Mouse (Mus musculus) T-helper 1 cell (primary cell): ENCODE data around the gene Psmd9.

Experiments used
- in situ Hi-C: fragments of 300-600 bp; cut with MboI, MseI; formaldehyde crosslinking; loops from one replicate; pipeline ENCODE4 v1.15.1; 2025; ENCODE audit warnings: high pct_unique_total_duplicates

Gene Psmd9

DNA sequence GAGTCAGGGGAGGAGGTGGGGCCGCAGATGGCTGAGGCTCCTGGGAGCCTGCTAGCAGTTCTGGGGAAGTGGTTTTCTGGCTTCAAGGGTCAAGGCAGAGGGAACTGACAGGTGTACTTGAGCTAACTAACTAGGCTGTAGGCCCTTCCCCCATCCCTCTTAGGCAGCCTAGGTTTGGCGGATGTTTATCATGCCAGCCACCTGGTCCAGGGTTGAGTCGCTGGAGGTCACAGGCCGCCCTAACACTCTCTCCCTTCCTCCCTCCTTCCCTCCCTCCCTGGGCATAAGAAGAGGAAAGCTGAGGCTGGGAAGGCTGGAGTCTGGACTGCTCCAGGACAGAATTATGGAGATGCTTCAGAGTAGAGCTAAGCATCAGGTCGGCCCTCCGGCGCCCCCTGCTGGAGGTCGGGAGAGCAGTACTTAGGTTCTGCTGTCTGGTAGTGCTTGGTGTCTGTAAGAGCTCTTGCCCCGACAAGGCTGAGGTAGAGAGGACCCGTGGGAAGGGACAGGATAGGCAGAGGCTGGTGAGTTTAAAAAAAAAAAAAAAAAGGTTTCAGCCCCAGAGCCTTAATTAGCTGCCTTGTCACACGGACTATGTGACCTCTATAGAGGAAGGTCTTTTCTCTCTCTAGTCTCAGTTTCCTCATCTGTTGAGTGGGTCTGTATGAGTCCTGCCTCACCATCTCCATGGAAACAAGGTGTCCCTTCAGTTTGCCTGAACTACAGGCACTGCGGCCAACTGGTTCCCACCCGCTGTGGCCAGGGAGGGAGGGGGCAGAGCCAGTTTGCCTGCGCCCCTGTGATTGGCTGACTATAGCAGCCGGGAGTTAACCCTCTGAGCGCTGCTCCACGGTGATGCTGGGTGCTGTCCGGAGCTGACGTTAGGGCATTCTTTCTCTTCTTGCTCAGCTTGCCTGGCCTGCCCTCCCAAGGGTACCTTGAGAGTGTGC lies 19.5 kb upstream of the Psmd9 start:
- in situ Hi-C loops = loop anchor here (10.0 kb wide), 2 partner anchors 165 to 1705 kb away; partner anchors contain the start of gene Kdm2b

DNA sequence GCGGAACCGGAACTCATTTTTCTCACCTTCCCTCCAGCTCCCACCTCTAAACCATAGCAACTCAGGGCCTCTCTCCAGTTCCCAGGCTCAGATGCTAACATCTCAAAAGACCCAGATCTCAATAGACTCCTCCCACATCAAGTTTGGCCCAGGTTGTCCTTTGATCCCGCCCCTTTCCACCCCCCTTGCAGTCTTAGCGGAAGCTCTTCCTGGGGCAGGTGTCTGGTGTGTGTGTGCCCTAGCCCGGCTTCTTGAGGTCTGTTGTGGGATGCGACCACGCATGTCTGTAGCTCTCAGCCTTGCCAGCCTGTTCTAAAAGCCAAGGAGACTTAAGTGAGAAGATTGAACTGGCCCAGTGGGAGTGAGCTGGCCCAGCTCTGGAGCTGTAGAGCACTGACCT lies 18.6 kb upstream of the Psmd9 start:
- in situ Hi-C loops = no loop called here

DNA sequence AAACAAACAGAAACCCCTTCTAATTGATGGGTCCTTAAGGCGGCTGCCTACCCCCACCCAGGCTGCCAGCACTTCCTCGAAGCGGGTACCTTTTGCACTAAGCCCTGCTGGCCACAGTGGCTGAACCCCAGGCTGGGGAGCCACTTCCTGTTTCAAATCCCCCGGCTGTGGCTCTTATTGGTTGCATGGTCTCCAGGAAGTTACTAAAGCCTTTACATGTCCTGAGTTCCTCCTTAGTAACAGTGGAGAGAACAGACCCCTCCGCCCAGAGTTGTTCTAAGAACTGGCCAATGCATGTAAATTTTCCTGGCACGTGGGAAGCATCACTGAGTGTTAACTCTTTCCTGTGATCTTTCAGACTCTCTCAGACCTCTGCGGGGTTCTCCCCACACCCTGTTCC lies 18.1 kb upstream of the Psmd9 start:
- in situ Hi-C loops = no loop called here

DNA sequence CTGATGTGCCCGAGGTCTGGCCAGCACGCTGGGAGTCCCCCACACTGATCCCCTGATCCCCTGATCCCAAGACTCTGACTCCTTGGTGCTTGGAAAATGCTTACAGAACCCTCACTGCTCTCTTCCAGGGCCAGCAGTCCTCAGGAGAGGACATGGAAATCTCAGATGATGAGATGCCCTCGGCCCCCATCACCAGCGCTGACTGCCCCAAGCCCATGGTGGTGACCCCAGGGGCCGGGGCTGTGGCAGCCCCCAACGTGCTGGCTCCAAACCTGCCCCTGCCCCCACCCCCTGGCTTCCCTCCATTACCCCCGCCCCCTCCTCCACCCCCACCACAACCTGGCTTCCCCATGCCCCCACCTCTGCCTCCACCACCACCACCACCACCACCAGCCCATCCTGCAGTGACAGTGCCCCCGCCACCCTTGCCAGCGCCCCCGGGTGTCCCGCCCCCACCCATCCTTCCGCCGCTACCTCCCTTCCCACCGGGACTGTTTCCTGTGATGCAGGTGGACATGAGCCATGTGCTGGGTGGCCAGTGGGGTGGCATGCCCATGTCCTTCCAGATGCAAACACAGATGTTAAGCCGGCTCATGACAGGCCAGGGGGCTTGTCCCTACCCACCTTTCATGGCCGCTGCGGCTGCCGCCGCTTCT lies 17.4 kb upstream of the Psmd9 start:
- in situ Hi-C loops = no loop called here

DNA sequence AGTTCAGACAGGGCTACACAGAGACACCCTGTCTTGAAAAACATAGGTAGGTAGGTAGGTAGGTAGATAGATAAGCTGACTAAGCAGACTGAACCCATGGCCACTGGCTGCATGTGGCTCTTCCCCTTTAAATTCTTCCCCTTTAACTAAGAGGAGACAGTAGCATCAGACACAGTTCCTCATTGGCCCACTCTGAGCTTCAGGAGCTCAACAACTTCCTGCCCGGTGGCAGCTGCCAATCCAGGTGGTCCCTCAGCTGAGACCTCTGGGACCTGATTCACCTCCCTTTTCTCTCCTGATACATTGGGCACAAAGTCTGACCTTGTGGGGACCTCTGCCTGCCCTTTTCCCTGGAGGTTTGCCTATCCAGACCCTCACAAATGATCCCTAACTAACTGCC lies 16.3 kb upstream of the Psmd9 start:
- in situ Hi-C loops = no loop called here

DNA sequence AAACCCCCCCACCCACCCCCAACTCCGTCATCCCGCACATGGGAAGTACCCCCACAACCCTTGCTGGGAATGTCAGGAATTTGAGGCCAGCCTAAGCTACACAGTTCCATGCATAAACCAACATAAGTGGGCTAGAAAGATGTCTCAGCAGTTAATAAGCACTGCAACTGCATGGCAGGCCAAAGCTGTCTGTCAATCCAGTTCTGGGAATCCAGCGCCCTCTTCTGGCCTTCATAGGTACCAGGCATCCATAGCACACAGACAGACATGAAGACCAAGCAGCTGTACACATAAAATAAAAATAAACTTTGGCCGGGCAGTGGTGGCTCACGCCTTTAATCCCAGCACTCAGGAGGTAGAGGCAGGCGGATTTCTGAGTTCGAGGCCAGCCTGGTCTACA lies 13.8 kb upstream of the Psmd9 start:
- in situ Hi-C loops = no loop called here

DNA sequence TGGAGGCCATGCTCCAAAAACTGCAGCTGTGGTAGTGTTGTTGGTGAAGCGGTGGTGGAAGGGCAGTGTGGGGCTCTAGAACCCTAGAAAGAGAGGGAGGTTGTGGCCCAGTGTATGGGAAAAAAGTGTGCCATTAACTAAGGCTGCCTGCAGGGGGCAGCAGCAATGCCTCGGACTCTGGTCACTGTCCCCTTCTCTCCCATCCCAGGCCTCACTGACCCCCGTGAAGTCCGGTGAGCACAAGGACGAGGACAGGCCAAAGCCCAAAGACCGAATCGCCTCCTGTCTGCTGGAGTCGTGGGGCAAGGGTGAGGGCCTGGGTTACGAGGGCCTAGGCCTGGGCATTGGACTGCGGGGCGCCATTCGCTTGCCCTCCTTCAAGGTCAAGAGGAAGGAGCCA lies 12.4 kb upstream of the Psmd9 start:
- in situ Hi-C loops = no loop called here

DNA sequence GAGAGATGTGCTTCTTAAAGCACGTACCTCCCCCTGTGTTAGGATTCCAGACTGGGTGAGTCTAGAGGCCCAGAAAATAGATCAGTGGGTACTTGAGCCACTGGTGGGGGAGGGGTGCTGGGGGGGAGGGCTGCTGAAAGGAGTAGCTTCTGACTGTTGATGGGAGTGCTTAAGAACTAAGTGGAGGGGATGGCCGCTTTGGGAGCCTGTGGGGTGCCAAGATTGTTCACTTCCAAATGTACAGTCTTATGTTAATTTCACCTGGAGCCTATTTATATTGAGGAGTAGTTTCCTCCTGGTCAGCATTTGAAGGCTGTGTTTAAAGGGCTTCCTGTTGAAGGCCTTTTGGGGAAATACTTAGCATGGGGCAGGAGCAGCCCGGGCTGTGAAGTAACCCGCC lies 11.2 kb upstream of the Psmd9 start:
- in situ Hi-C loops = no loop called here

DNA sequence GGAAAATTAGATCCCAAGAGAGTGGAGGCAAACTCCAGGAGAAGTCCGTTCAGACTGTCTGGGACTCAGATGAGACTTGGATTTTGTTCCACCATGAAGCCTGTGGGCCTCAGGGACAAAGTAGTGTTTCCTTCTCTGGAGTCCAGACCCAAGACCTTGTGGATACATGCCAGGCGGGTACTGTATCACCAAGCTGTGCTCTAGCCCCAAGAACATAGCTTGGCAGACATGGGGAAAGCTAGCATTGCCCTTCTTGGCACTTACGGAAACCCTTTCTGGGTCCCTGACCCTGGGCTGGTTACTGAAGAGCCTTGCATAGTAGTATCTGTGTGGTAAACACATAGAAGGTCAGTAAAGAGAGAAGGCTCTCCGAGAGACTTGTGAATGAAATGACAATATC lies 9.8 kb upstream of the Psmd9 start:
- in situ Hi-C loops = no loop called here

DNA sequence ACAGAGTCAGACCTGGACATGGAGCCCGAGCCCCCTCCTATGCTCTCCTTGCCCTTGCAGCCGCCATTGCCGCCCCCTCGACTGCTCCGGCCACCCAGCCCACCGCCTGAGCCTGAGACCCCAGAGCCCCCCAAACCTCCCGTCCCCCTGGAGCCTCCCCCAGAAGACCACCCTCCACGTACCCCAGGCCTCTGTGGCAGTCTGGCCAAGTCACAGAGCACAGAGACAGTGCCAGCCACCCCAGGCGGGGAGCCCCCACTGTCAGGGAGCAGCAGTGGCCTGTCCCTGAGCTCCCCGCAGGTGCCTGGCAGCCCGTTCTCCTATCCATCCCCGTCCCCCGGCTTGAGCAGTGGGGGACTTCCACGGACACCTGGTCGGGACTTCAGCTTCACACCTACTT lies 9.3 kb upstream of the Psmd9 start:
- in situ Hi-C loops = no loop called here

DNA sequence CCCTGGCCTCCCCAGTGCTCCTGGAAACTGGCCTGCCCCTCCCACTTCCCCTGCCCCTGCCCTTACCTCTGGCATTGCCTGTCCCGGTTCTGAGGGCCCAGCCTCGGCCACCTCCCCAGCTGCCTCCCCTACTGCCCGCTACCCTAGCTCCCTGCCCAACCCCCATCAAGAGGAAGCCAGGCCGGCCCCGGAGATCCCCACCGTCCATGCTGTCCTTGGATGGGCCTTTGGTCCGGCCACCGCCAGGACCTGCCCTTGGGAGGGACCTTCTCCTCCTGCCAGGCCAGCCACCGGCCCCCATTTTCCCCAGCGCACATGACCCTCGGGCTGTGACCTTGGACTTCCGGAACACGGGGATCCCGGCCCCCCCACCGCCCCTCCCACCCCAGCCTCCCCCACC lies 8.9 kb upstream of the Psmd9 start:
- in situ Hi-C loops = no loop called here

DNA sequence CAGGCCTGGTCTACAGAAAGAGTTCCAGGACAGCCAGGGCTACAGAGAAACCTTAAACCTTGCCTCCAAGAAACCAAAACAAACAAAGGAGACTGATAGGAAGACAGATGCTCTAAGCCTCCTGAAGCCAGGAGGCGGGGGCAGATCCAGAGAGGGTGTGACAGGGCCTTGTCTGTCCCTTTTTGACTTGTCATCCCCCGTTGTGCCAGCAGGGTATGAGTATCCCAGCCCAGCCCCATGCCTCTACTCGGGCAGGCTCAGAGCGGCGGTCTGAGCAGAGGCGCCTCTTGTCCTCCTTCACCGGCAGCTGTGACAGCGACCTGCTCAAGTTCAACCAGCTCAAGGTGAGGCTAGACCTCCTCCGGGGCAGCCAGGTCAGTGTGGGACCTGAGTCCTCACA lies 6.3 kb upstream of the Psmd9 start:
- in situ Hi-C loops = no loop called here

DNA sequence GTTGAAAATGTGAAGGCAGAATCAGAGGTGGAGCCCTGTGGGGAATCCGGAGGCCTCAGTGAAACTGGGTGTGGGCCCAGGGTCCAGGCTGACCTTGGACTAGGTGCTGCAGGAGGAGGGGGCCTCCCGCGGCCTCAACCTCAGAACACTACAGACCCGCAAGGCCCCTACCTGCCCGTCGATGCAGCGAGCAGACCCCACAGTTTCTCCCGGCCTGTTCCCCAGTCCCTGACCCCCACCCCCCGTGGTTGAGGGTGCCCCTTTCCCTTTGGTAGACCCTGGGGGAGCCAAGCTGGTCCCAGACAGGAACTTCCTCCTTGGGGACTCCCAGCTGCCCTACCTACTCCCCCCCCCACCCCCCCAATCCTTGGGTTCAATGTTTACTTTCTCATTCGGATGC lies 2.8 kb upstream of the Psmd9 start:
- in situ Hi-C loops = no loop called here

DNA sequence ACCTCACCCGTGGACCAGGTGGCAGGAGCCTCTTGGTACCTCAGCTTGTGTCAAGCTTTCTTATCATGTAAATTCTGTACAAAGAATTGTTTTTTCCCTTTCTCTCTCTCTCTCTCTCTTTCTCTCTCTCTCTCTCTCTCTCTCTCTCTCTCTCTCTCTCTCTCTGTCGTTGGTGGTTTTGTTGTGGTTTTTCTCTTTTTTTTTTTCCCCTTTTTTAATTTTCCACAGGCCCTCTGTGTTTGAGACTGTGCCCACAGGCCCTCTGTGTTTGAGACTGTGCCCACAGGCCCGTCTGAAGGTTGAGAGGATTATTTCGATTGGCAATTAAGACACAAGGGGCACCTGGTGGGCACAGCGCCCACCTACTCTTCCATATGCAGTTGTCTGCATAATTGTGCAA lies 1.6 kb upstream of the Psmd9 start:
- in situ Hi-C loops = no loop called here

DNA sequence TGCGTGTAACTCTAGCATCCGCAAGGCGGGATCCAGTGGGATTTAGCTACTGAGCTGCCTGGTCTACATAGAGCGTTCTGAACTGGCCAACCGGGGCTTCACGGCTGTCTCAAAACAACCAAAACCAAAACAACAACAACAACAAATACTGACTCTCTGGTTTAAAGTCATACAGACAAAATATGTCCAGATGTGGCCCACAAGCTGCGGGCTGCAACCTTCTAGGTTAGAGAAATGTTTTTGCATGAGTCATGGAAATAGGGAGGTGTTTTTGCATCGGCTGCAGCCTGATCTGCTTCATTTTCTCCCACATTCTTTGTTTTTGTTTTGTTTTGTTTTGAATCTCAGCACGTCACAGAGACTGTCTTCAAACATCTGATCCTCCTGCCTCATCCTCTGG lies 1.2 kb downstream of the Psmd9 start:
- in situ Hi-C loops = loop anchor here (5.0 kb wide), 2 partner anchors 48 to 108 kb away; no protein-coding TSS in a partner anchor

DNA sequence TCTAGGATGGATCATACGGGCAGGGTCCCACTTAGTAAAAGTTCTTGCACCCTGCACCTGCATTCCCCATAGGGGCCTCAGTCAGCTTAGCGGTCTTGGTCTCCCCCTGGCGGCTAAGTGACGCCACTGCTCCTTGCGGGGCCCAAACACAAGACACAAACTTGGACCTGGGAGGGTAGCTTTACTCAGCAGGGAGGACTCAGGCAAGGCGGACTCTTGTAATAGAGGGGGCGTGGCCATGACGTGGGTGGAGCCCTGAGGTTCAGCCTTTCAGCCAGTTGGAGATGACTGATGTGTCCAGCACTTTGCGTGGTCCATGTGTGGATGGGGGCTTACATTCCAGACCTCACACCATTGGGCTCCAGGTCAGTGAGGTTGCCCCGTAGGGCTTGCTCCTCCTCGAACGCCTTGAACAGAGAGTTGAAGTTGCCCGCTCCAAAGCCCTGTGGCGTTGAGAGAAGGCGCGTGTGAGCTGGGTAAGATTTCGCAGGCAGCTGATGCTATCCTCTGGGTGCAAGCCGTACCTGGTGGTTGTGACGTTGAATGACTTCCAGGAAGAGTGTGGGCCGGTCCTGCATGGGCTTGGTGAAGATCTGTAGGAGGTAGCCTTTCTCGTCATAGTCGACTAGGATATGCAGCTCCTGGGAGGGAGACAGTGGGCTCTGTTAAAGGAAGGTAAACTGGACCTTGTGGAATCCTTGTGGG lies 2.6 kb downstream of the Psmd9 start:
- in situ Hi-C loops = loop anchor here (5.0 kb wide), 2 partner anchors 49 to 109 kb away; no protein-coding TSS in a partner anchor

DNA sequence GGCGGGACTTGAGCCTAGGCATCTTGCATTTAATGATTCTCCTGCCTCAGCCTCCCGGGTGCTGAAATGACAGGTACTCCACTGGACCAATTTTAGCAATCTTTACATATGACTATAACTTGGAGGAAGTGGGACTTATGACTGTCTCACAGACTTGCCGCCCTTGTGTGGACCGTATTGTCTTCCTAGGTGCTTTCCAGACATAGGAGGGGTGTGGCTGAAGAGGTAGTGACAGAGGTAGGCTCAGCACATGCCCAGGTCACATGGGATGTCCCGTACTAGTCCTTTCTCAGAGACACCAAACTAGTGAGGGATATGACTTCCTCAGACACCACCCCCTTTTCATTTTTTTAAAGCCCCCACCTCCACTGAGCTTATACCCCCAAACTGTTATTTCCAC lies 9.6 kb downstream of the Psmd9 start:
- in situ Hi-C loops = no loop called here

DNA sequence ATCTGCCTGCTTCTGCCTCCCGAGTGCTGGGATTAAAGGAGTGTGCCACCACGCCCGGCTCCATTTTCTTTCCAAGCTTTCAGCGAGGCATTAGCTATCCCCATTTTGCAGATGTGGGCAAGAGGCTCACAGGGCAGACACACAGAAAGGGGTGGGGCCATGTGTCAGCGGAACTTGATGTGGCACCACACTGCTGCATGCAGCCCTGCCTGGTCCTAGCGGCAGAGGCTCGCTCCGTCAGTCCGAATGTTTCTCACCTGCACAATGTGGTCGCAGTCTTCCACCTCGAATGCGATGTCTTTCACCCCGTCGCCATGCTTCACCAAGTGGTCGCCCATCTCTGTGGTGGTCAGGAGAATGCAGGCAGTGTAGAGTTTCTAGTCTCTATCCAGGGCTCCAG lies 11.2 kb downstream of the Psmd9 start:
- in situ Hi-C loops = no loop called here

DNA sequence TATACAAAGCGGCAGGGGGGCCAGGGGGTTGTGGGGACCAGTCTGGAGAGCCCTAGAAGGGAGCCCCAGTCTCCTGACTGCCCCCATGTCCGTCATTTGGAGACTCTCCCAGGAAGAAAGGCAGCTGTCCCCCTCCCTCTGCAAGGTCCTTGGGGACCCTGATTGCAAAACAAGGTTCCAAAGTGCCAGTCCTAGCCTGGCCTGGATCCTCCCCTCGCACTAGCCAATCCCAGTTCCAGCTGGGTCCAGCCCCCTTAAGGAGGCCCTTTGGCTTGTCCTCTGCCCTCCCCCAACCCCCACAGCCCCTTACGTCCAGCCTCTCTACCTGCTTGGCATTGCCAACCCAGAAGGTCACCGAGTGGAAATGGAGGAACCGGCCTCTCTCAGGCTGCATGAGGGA lies 12.3 kb downstream of the Psmd9 start:
- in situ Hi-C loops = no loop called here

DNA sequence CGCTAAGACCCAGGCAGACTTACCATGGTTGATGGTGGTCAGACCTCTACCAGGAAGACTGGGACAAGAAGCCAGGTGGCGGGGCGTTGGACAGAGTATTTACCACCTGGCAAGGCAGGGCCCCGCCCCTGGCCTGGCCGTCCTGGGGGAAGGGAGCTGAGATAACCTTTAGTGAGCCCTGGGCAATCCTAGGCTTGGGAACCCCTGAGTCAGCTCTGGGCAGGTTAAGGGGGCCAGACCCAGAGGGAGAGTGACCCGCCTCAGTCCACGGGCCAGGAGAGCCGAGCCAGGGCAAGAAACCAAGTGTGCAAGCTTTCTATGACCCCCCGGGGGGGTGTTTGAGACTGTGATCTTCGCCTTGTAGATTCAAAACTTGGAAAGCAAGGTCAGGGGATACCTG lies 13.4 kb downstream of the Psmd9 start, which contains the start of gene Hpd:
Gene Hpd (minus strand): TSS at position 77 of the 400 bp plus-strand sequence.
- in situ Hi-C loops = no loop called here

DNA sequence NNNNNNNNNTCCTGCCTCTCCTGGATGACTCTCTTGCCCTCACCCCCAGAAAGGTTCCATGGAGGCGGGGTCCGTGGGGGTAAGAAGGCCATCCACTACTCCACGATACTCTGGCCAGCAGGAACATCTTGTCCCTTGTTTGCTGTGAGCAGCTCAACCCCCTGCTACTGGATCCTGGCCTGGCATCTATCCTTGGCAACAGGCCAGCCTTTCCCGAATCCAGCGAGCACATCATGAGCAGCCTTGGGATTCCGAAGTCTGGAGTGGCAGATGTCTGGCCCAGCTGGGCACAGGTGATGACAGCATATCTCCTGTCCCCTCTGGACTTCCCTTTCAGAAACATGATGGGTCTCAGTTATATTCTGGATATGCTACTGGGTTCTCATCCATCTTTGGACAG lies 16.8 kb downstream of the Psmd9 start:
- in situ Hi-C loops = no loop called here

DNA sequence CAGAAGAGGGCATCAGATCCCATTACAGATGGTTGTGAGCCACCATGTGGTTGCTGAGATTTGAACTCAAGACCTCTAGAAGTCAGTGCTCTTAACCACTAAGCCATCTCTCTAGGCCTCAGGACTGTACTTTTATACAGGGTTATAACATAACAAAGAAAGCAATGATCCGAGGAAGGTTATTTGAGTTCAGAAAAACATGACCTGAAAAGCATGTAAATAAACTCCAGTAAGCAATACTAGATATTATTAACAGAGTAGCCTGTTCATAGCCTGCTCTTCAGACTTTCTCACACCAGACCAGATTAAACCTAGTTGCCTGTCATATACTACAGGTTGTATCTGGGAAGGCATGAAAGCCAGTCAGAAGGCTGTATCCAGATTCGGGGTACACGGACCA lies 18.1 kb downstream of the Psmd9 start:
- in situ Hi-C loops = no loop called here
